Mouse (Mus musculus) liver, embryonic 11.5 days (tissue): ENCODE results near the gene Adrm1. TPM values are rescaled to one million over a fixed set of nuclear protein-coding genes. Genes with fewer than 3 reads are reported as not detected.
A peak's percentile ranks its signal among the peaks of the same experiment; 100 is the strongest.

Source experiments
- ATAC-seq: fragments of 200-750 bp; cut with Nextera tagmentation; replicated peaks from 2 replicates; pipeline ENCODE4 v1.8.0; 2017; ENCODE audit warnings: moderate number of reproducible peaks, mild to moderate bottlenecking, moderate TSS enrichment, moderate library complexity; ENCODE audit not compliant: low FRiP score
- DNase-seq: peaks from one replicate; pipeline ENCODE4 v3.0.0-alpha.2; 2017; ENCODE audit warnings: low spot score
- H3K27ac ChIP-seq: fragments of 300-500 bp; sonication (generic); 2 replicates; pipeline ENCODE4 v1.5.1; 2014; ENCODE audit warnings: mild to moderate bottlenecking, low read depth, low read length, control low read depth
- H3K27me3 ChIP-seq: fragments of 300-500 bp; sonication (generic); replicated peaks from 2 replicates; pipeline ENCODE4 v1.6.1; 2014; ENCODE audit warnings: low read length, mixed read lengths; ENCODE audit not compliant: control insufficient read depth, insufficient read depth
- H3K36me3 ChIP-seq: fragments of 300-500 bp; sonication (generic); 2 replicates; pipeline ENCODE4 v1.6.1; 2014; ENCODE audit warnings: mild to moderate bottlenecking, low read length, moderate library complexity, mixed read lengths; ENCODE audit not compliant: control insufficient read depth, insufficient read depth
- H3K4me1 ChIP-seq: fragments of 300-500 bp; sonication (generic); replicated peaks from 2 replicates; pipeline ENCODE4 v1.6.1; 2014; ENCODE audit warnings: low read length, mixed read lengths; ENCODE audit not compliant: control insufficient read depth, insufficient read depth
- H3K4me2 ChIP-seq: fragments of 300-500 bp; sonication (generic); 2 replicates; pipeline ENCODE4 v1.6.1; 2014; ENCODE audit warnings: mild to moderate bottlenecking, control low read depth, moderate library complexity
- H3K4me3 ChIP-seq: fragments of 300-500 bp; sonication (generic); 2 replicates; pipeline ENCODE4 v1.5.1; 2014; ENCODE audit warnings: low read depth, low read length, control low read depth
- H3K9ac ChIP-seq: fragments of 300-500 bp; sonication (generic); 2 replicates; pipeline ENCODE4 v1.6.1; 2014; ENCODE audit warnings: low read depth, low read length, control low read depth
- H3K9me3 ChIP-seq: fragments of 300-500 bp; sonication (generic); 2 replicates; pipeline ENCODE4 v1.6.1; 2016; ENCODE audit warnings: low read length, inconsistent platforms, mixed read lengths; ENCODE audit not compliant: control insufficient read depth
- WGBS: fragments of 180-500 bp; shearing (Covaris S2); extraction: QIAGEN DNeasy Blood & Tissue Kit; methylation state at CpG from one replicate; pipeline ENCODE4 v1.1.7; 2014; 5-methylcytosine and 5-hydroxymethylcytosine counted together
- polyA plus RNA-seq: library from polyadenylated mRNA; unstranded; fragments of >200 nt; fragmentation: Nextera tagmentation; extraction: Ambion mirVana; gene quantifications from 2 replicates; pipeline ENCODE4 v1.2.1, GENCODE M21; 2014

Adrm1 gene
- polyA plus RNA-seq = 211 and 217 TPM in 2 replicates

DNA sequence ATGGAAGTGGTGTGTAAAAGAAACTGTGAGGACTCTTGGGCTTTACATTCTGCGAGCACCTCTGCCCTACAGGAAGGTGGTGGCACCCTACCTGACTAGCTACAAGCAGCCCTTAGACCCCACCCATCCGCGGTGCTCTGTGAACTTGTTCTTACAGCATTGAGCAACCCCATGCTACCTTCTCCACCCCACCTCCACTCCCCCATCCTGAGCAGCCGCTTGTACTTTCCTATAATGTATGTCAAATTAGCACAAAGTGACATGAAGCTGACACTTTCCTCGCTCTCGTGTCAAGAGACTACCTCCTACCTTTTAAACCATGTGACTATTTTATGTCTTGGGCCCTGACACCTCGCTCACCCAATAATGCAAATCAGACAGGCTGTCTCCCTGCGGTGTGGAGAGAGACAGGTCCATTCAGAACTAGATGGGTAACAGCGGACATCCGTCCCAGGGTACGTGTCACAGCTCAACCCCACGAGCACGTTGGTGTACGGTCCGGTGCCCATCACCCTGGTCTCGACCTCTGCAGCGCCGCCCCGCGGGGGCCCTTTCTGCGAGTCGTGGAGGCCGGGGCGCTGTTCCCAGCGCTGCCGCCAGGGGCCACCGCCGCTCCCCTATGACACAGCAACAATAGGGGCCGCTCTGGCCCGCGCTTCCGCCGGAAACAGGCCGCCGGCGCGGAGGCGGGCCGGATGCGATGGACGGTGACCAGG lies at the start of gene Adrm1:
TSS of gene Adrm1 (plus strand) at position 680 of the 716 bp plus-strand sequence.
- H3K27ac ChIP-seq = peak within 1 kb of the TSS; percentile 86
- WGBS = 3% methylated on average over 41 of the region's 41 CpGs
- peak within 1 kb of the TSS; percentile 94 for H3K9ac ChIP-seq
- H3K9me3 ChIP-seq = no peaks in the 10 kb centered on the region
- peak; percentile 98 for DNase-seq
- H3K36me3 ChIP-seq = peaks cover 22% of the 10 kb centered on the region; the same call in 1 of the 2 replicates
- no peaks in the 10 kb centered on the region for H3K27me3 ChIP-seq
- H3K4me3 ChIP-seq = peak within 1 kb of the TSS; percentile 88
- peaks cover 14% of the 10 kb centered on the region for H3K4me1 ChIP-seq
- peak; percentile 98 for ATAC-seq
- peak within 1 kb of the TSS; percentile 99 for H3K4me2 ChIP-seq

DNA sequence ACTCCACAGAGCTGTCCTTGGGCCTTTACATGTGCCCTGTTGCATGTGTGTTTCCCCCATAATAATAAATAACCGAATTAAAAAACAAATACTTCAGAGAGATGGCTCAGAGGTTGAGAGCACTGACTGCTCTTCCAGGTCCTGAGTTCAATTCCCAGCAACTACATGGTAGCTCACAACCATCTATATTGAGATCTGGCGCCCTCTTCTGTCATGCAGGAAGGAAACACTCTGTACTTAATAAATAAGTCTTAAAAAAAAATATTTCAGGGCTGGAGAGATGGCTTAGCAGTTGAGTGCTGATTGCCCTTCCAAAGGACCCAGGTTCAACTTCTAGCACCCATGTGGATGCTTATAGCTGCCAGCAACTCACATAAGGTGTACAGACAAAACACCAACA lies 47.1 kb upstream of the Adrm1 start:
- Histone ChIP-seq H3K27me3 (no peaks in the 10 kb centered on the region), H3K36me3 (no peaks in the 10 kb centered on the region), H3K4me1 (peaks cover 19% of the 10 kb centered on the region), H3K4me3 (no peak overlapping the region), H3K27ac (no peak overlapping the region), H3K9me3 (no peaks in the 10 kb centered on the region), H3K9ac (no peak overlapping the region), H3K4me2 (no peak overlapping the region)
- DNase-seq = no peak
- 75% methylated on average over 2 of the region's 2 CpGs for WGBS
- ATAC-seq = no peak

DNA sequence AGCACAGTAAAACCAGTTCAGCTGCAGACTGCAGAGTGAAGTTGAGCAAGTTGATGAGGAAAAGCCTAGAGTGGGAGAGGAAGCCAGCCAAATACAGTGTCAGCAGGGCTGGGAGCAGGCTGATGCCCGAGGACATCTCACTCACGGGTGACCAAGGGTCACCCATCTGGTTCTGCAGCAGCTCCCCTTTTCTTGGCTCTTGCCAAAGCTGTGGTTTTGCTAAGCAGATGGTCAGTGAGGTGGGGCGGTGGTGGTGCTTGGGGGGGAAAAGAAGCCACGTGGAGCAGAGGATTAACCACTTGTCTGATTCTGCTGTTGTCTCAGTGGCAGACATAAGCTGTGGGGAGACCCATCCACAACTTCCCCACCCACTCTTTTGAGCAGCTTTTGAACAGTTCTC lies 45.1 kb upstream of the Adrm1 start:
- 22% methylated on average over 4 of the region's 4 CpGs for WGBS
- Histone ChIP-seq H3K27me3 (no peaks in the 10 kb centered on the region), H3K4me1 (peaks cover 8% of the 10 kb centered on the region), H3K4me3 (no peak overlapping the region), H3K4me2 (no peak overlapping the region), H3K27ac (no peak overlapping the region), H3K9me3 (no peaks in the 10 kb centered on the region), H3K9ac (no peak overlapping the region), H3K36me3 (no peaks in the 10 kb centered on the region)
- ATAC-seq (no peak), DNase-seq (no peak)

DNA sequence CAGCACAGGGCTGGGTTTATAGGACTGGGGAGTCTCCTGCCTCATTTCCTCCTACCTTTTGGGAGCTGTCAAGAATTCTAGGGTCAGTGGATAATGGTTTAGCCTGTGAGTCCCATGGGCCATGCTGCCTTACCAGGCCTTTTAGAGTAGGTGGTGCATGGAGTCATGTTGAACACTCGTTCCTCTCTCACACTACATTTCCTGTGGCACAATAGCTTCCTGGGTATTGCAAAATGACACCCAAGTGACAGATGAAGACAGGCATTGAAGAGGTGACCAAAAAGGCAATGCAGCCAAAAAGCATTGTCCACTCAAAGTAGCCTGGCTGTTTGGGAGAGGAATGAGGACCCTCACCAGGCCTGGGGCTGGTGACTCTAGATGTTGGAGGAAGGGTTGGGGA lies 43.6 kb upstream of the Adrm1 start:
- DNase-seq (no peak), ATAC-seq (no peak)
- Histone ChIP-seq H3K4me1 (peaks cover 8% of the 10 kb centered on the region), H3K27me3 (no peaks in the 10 kb centered on the region), H3K9me3 (no peaks in the 10 kb centered on the region), H3K27ac (no peak overlapping the region), H3K4me2 (no peak overlapping the region), H3K9ac (no peak overlapping the region), H3K4me3 (no peak overlapping the region), H3K36me3 (no peaks in the 10 kb centered on the region)
- WGBS = 56% methylated on average over 1 of the region's 1 CpGs

DNA sequence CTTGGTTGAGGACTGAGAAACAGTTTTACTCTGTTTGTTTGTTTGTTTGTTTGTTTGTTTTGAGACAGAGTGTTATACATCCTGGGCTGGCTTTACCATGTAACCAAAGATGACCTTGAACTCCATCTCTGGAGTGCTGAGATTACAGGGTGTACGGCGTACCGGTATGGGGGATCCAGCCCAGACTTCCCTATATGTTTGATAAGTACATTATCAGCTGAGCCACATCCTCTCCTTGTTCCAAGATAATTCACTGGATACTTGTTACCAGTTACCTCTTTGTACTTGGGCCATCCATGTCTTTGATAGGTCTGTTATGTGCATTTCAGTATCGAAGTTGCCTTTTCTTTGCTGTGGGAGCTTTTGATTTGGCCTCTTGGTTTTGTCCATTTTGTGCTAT lies 38.1 kb upstream of the Adrm1 start:
- H3K9ac ChIP-seq = no peak overlapping the region
- 64% methylated on average over 4 of the region's 4 CpGs for WGBS

DNA sequence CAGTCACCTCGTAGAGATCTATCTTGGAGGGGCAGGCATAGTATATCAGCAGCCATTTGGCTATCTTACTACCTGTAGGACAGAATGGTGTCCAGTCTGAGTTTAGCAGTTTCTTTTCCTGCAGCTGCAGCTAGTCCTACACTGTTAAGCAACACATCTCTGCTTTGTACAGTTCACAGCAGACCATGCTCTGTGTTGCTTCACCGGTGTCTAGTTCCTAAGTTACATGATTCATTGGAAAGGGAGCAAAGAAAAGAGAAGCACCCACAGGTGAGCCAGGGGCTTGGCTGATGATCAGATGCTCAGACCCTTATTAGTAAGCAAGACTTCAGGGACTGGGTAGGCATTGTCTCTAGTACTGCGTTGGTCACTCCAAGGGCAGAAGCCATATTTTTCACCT lies 37.4 kb upstream of the Adrm1 start:
- H3K4me2 ChIP-seq = no peak overlapping the region
- no peak overlapping the region for H3K9ac ChIP-seq
- no peaks in the 10 kb centered on the region for H3K36me3 ChIP-seq
- no peak overlapping the region for H3K27ac ChIP-seq
- no peaks in the 10 kb centered on the region for H3K9me3 ChIP-seq
- H3K4me3 ChIP-seq = no peak overlapping the region
- peaks cover 11% of the 10 kb centered on the region; the same call in 1 of the 2 replicates for H3K4me1 ChIP-seq
- H3K27me3 ChIP-seq = no peaks in the 10 kb centered on the region
- DNase-seq (no peak), ATAC-seq (no peak)
- WGBS = 80% methylated on average over 3 of the region's 3 CpGs

More for the DNA sequence above, 38.1 kb upstream of the Adrm1 start:
- no peak overlapping the region for H3K4me2 ChIP-seq
- no peaks in the 10 kb centered on the region for H3K27me3 ChIP-seq
- H3K4me1 ChIP-seq = peaks cover 11% of the 10 kb centered on the region; the same call in 1 of the 2 replicates
- DNase-seq (no peak), ATAC-seq (no peak)
- no peak overlapping the region for H3K4me3 ChIP-seq
- H3K36me3 ChIP-seq = no peaks in the 10 kb centered on the region
- H3K27ac ChIP-seq = no peak overlapping the region
- H3K9me3 ChIP-seq = no peaks in the 10 kb centered on the region

DNA sequence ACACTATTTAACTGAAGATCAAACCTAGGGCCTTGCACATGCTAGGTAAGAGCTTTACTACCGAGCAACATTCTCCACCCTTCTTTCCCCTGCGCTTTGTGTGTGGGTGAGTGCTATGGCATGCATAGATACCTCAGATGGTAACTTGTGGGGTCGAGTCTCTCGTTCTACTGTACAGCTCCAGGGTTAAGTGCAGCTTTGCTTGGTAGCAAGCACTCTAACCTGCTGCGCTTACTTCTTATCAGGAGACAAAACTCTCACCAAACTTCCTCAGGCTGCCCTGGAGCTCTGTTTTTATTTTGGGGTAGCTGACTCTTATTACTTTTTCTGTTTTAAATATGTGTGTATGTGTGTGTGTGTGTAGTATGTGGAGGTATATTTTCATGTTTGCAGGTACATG lies 35.9 kb upstream of the Adrm1 start:
- no peak overlapping the region for H3K4me2 ChIP-seq
- H3K4me1 ChIP-seq = peaks cover 11% of the 10 kb centered on the region; the same call in 1 of the 2 replicates
- H3K27me3 ChIP-seq = no peaks in the 10 kb centered on the region
- DNase-seq (no peak), ATAC-seq (no peak)
- 52% methylated on average over 5 of the region's 5 CpGs for WGBS
- H3K27ac ChIP-seq = no peak overlapping the region
- H3K4me3 ChIP-seq = no peak overlapping the region
- no peak overlapping the region for H3K9ac ChIP-seq
- no peaks in the 10 kb centered on the region for H3K36me3 ChIP-seq
- no peaks in the 10 kb centered on the region for H3K9me3 ChIP-seq

DNA sequence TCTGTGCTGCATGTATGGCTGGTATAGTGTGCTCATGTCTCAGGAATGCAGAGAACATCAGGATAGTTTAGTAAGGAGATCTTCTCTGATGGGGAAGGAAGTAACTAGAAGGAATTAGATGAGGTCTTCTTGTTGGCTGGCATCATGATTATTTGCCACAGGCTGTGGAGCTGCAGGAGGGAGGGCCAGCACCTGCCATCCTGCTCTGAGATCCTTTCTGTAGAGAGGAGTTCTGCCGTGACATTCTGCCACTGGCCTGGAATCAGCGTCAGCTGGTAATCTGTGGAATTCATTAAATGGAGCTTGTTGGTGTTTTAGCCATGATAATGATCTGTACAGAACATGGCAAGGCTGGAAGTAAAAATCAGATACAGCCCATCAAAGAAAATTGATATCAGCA lies 25.2 kb upstream of the Adrm1 start:
- 82% methylated on average over 2 of the region's 2 CpGs for WGBS
- Histone ChIP-seq H3K9me3 (no peaks in the 10 kb centered on the region), H3K9ac (no peak overlapping the region), H3K4me3 (no peak overlapping the region), H3K27ac (no peak overlapping the region), H3K4me2 (no peak overlapping the region), H3K4me1 (no peaks in the 10 kb centered on the region), H3K27me3 (no peaks in the 10 kb centered on the region), H3K36me3 (peaks cover 7% of the 10 kb centered on the region; the same call in 1 of the 2 replicates)
- no peak for DNase-seq
- ATAC-seq = no peak

DNA sequence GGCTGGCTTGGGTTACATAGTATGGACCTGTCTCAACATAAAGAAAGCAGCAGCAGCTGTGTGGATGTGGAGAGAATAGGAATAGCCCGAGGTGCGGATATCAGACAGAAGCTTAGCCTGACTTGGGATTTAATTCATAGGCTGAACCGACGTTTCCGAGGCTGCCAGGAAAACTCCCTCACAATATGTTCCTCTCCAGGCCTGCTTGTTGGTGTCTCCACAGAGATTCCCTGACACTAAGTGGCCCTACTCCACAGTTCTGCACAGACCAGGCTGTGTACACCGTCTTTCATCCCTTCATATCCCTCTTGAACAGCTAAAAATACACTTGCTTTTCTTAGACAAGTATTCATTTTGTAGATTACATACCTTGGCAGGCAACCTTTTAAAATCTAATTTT lies 23.9 kb upstream of the Adrm1 start:
- DNase-seq = no peak
- no peak for ATAC-seq
- Histone ChIP-seq H3K27ac (no peak overlapping the region), H3K9me3 (no peaks in the 10 kb centered on the region), H3K27me3 (no peaks in the 10 kb centered on the region), H3K36me3 (peaks cover 7% of the 10 kb centered on the region; the same call in 1 of the 2 replicates), H3K4me1 (no peaks in the 10 kb centered on the region), H3K4me2 (no peak overlapping the region), H3K9ac (no peak overlapping the region), H3K4me3 (no peak overlapping the region)
- 86% methylated on average over 6 of the region's 6 CpGs for WGBS
